Mouse (Mus musculus) lung, embryonic 16.5 days (tissue): ENCODE results near the gene Defb36. TPM values are rescaled to one million over a fixed set of nuclear protein-coding genes. Genes with fewer than 3 reads are reported as not detected.
A peak's percentile ranks its signal among the peaks of the same experiment; 100 is the strongest.

ENCODE experiments used
- ATAC-seq: fragments of 200-750 bp; cut with Nextera tagmentation; 2 replicates; pipeline ENCODE4 v1.8.0; 2017; ENCODE audit warnings: low read depth, mild to moderate bottlenecking, moderate library complexity
- H3K27ac ChIP-seq: fragments of 300-500 bp; sonication (generic); 2 replicates; pipeline ENCODE4 v1.5.1; 2014; ENCODE audit warnings: mild to moderate bottlenecking, control low read depth, low read length
- H3K27me3 ChIP-seq: fragments of 300-500 bp; sonication (generic); 2 replicates; pipeline ENCODE4 v1.6.1; 2014; ENCODE audit warnings: low read depth, low read length, mixed read lengths; ENCODE audit not compliant: control insufficient read depth, insufficient read depth
- H3K36me3 ChIP-seq: fragments of 300-500 bp; sonication (generic); 2 replicates; pipeline ENCODE4 v1.6.1; 2014; ENCODE audit warnings: low read length; ENCODE audit not compliant: control insufficient read depth, insufficient read depth
- H3K4me1 ChIP-seq: fragments of 300-500 bp; sonication (generic); replicated peaks from 2 replicates; pipeline ENCODE4 v1.6.1; 2014; ENCODE audit warnings: low read length, mixed read lengths; ENCODE audit not compliant: control insufficient read depth, insufficient read depth
- H3K4me2 ChIP-seq: fragments of 300-500 bp; sonication (generic); 2 replicates; pipeline ENCODE4 v1.6.1; 2014; ENCODE audit warnings: low read depth, low read length, control low read depth
- H3K4me3 ChIP-seq: fragments of 300-500 bp; sonication (generic); 2 replicates; pipeline ENCODE4 v1.5.1; 2014; ENCODE audit warnings: mild to moderate bottlenecking, low read length, control low read depth
- H3K9ac ChIP-seq: fragments of 300-500 bp; sonication (generic); 2 replicates; pipeline ENCODE4 v1.6.1; 2014; ENCODE audit warnings: low read length, control low read depth
- H3K9me3 ChIP-seq: fragments of 300-500 bp; sonication (generic); 2 replicates; pipeline ENCODE4 v1.6.1; 2016; ENCODE audit warnings: low read length; ENCODE audit not compliant: control insufficient read depth
- WGBS: fragments of 180-500 bp; shearing (Covaris S2); extraction: QIAGEN DNeasy Blood & Tissue Kit; methylation state at CpG from one replicate; pipeline ENCODE4 v1.1.7; 2014; 5-methylcytosine and 5-hydroxymethylcytosine counted together
- polyA plus RNA-seq: library from polyadenylated mRNA; unstranded; fragments of >200 nt; fragmentation: Nextera tagmentation; extraction: Ambion mirVana; gene quantifications from 2 replicates; pipeline ENCODE4 v1.2.1, GENCODE M21; 2015

Defb36 gene
- polyA plus RNA-seq, 1 experiment from 2014 or later: not detected

- 66% methylated on average over 4 of the region's 4 CpGs for WGBS
- Histone ChIP-seq H3K27ac (no peak overlapping the region), H3K4me3 (no peak overlapping the region), H3K36me3 (no peaks in the 10 kb centered on the region), H3K4me1 (no peaks in the 10 kb centered on the region), H3K4me2 (no peak overlapping the region), H3K9me3 (no peaks in the 10 kb centered on the region), H3K9ac (no peak overlapping the region), H3K27me3 (no peaks in the 10 kb centered on the region)
- ATAC-seq: no peak
These were observed 17.1 kb upstream of the Defb36 start for GRCm38 (mm10) chr2:152586926-152587560.

- Histone ChIP-seq H3K36me3 (no peaks in the 10 kb centered on the region), H3K27ac (no peak overlapping the region), H3K9ac (no peak overlapping the region), H3K4me2 (no peak overlapping the region), H3K4me3 (no peak overlapping the region), H3K27me3 (no peaks in the 10 kb centered on the region), H3K4me1 (no peaks in the 10 kb centered on the region), H3K9me3 (no peaks in the 10 kb centered on the region)
- WGBS: 23% methylated on average over 2 of the region's 2 CpGs
- ATAC-seq: no peak
These were observed 15.7 kb upstream of the Defb36 start for GRCm38 (mm10) chr2:152588450-152588849.

GRCm38 (mm10) chr2:152589021-152589420 lies 15.1 kb upstream of the Defb36 start:
- ATAC-seq: no peak

GRCm38 (mm10) chr2:152599299-152599698 lies 4.8 kb upstream of the Defb36 start, which contains the start of gene Defb45:
Defb45 (minus strand) TSS chr2:152599399.
- Histone ChIP-seq H3K9me3 (no peaks in the 10 kb centered on the region), H3K9ac (no peak within 1 kb of the TSS), H3K36me3 (no peaks in the 10 kb centered on the region), H3K4me2 (no peak within 1 kb of the TSS), H3K4me1 (no peaks in the 10 kb centered on the region), H3K4me3 (no peak within 1 kb of the TSS), H3K27ac (no peak within 1 kb of the TSS), H3K27me3 (no peaks in the 10 kb centered on the region)
- ATAC-seq: no peak
- WGBS: 50% methylated on average over 7 of the region's 7 CpGs

More at GRCm38 (mm10) chr2:152589021-152589420, 15.1 kb upstream of the Defb36 start:
- H3K27ac ChIP-seq: no peak overlapping the region
- H3K9ac ChIP-seq: no peak overlapping the region
- no peaks in the 10 kb centered on the region for H3K27me3 ChIP-seq
- H3K4me3 ChIP-seq: no peak overlapping the region
- H3K36me3 ChIP-seq: no peaks in the 10 kb centered on the region
- H3K9me3 ChIP-seq: no peaks in the 10 kb centered on the region
- H3K4me1 ChIP-seq: no peaks in the 10 kb centered on the region
- H3K4me2 ChIP-seq: no peak overlapping the region
- 21% methylated on average over 6 of the region's 6 CpGs for WGBS

GRCm38 (mm10) chr2:152600076-152600475 lies 4.1 kb upstream of the Defb36 start:
- no peak for ATAC-seq
- no peaks in the 10 kb centered on the region for H3K9me3 ChIP-seq
- H3K4me2 ChIP-seq: no peak overlapping the region
- no peak overlapping the region for H3K4me3 ChIP-seq
- 63% methylated on average over 6 of the region's 6 CpGs for WGBS
- H3K9ac ChIP-seq: no peak overlapping the region
- H3K4me1 ChIP-seq: no peaks in the 10 kb centered on the region
- H3K27ac ChIP-seq: no peak overlapping the region
- no peaks in the 10 kb centered on the region for H3K27me3 ChIP-seq
- no peaks in the 10 kb centered on the region for H3K36me3 ChIP-seq

GRCm38 (mm10) chr2:152601275-152601960 lies 2.7 kb upstream of the Defb36 start:
- no peak for ATAC-seq

GRCm38 (mm10) chr2:152607746-152608145 lies 3.6 kb downstream of the Defb36 start:
- ATAC-seq: no peak
- Histone ChIP-seq H3K9me3 (peaks cover 2% of the 10 kb centered on the region), H3K4me1 (no peaks in the 10 kb centered on the region), H3K27ac (no peak overlapping the region), H3K9ac (no peak overlapping the region), H3K4me2 (no peak overlapping the region), H3K36me3 (no peaks in the 10 kb centered on the region), H3K27me3 (no peaks in the 10 kb centered on the region), H3K4me3 (no peak overlapping the region)
- 28% methylated on average over 6 of the region's 6 CpGs for WGBS

More at GRCm38 (mm10) chr2:152601275-152601960, 2.7 kb upstream of the Defb36 start:
- Histone ChIP-seq H3K4me3 (no peak overlapping the region), H3K9me3 (no peaks in the 10 kb centered on the region), H3K27me3 (no peaks in the 10 kb centered on the region), H3K4me1 (no peaks in the 10 kb centered on the region), H3K9ac (no peak overlapping the region), H3K36me3 (no peaks in the 10 kb centered on the region), H3K27ac (no peak overlapping the region), H3K4me2 (no peak overlapping the region)
- 64% methylated on average over 4 of the region's 4 CpGs for WGBS

- peaks cover 2% of the 10 kb centered on the region for H3K9me3 ChIP-seq
- H3K4me1 ChIP-seq: no peaks in the 10 kb centered on the region
- H3K4me3 ChIP-seq: no peak overlapping the region
- no peak overlapping the region for H3K9ac ChIP-seq
- WGBS: 100% methylated on average over 1 of the region's 1 CpGs
- H3K36me3 ChIP-seq: no peaks in the 10 kb centered on the region
- H3K27me3 ChIP-seq: no peaks in the 10 kb centered on the region
- no peak for ATAC-seq
- no peak overlapping the region for H3K4me2 ChIP-seq
- H3K27ac ChIP-seq: no peak overlapping the region
These were observed 4.6 kb downstream of the Defb36 start for GRCm38 (mm10) chr2:152608719-152609118.

GRCm38 (mm10) chr2:152612193-152612592 lies 8.1 kb downstream of the Defb36 start:
- ATAC-seq: 0 out of 2 replicates have a peak, but pooled peaks have one; percentile 20
- no peaks in the 10 kb centered on the region for H3K36me3 ChIP-seq
- no peaks in the 10 kb centered on the region for H3K27me3 ChIP-seq
- H3K4me2 ChIP-seq: no peak overlapping the region
- WGBS: 19% methylated on average over 8 of the region's 8 CpGs
- H3K4me3 ChIP-seq: no peak overlapping the region
- peaks cover 2% of the 10 kb centered on the region for H3K9me3 ChIP-seq
- no peak overlapping the region for H3K27ac ChIP-seq
- no peaks in the 10 kb centered on the region for H3K4me1 ChIP-seq
- H3K9ac ChIP-seq: no peak overlapping the region
